Mouse (Mus musculus) embryonic fibroblast, embryonic 13.5 days (primary cell): ENCODE measurements around the gene Zfp648.

Source experiments
- CTCF ChIP-seq: IDR thresholded peaks from 2 replicates; pipeline ENCODE4 v1.5.1; 2011; ENCODE audit warnings: mild to moderate bottlenecking, control low read depth, low read length, moderate library complexity, borderline replicate concordance; ENCODE audit not compliant: insufficient read depth
- POLR2A ChIP-seq: IDR thresholded peaks from 2 replicates; pipeline ENCODE4 v1.6.1; 2011; ENCODE audit warnings: low read depth, mild to moderate bottlenecking, control low read depth, low read length, moderate library complexity

DNA sequence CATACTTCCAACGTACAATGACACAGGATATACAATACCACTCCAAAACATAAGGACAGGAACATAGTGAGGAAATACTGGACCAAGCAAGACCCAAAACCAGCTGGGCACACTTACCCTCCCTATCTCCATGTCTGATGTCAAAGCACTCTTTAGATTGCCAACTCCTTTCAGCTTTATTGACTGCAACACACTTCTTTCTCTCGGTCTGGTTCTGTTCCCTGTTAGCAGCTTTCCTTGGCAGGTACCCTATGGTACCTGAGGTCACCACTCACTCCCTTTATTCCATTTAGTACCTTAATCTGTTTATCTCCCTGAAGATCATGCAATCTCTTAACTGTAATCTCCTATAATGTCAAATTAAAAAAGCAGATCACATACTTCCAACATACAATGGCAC, 19.0 kb downstream of the Zfp648 start:
- TF ChIP-seq CTCF, result no peak
- TF ChIP-seq POLR2A, result no peak
